Comparison of ENCODE assay signal across 11 mouse cellular contexts in genomic region chr15:98636517-98636916, GRCm38 (mm10). TPM values are rescaled to one million over a fixed set of nuclear protein-coding genes. Genes with fewer than 3 reads are reported as not detected.
A peak's percentile ranks its signal among the peaks of the same experiment; 100 is the strongest.
DNase-seq lines count a peak whose midpoint lies in the region; TF ChIP-seq lines count a peak whose summit lies in the region.
"Had no signal": no experiment of that assay in that cellular context is flagged by ENCODE, and none has a peak within 500 bp of the region (broad histone marks: within the 10 kb centered on the region; RNA-seq: fewer than 3 reads in every experiment).

No protein-coding gene starts in this region.

- H3K36me3 ChIP-seq in heart, embryonic 10.5 days = peaks cover 13% of the 10 kb centered on the region
- peaks cover 28% of the 10 kb centered on the region for H3K36me3 ChIP-seq in hindbrain, embryonic 10.5 days
- H3K36me3 ChIP-seq in midbrain, embryonic 10.5 days = peaks cover 35% of the 10 kb centered on the region

- TF ChIP-seq POLR2A in brain, embryonic 14.5 days (IDR thresholded peaks at IDR 0.05; ENCODE audit: borderline replicate concordance, extremely low read depth, insufficient read depth, insufficient read length, poor library complexity, severe bottlenecking) = no peak

- no peak for DNase-seq in heart, embryonic 10.5 days (ENCODE audit: low spot score)
- no peak for DNase-seq in heart, adult 18-20 months
- peak; percentile 86 for DNase-seq in brain, embryonic 14.5 days (ENCODE audit: low read depth)
- DNase-seq in hindbrain, embryonic 10.5 days (ENCODE audit: low spot score) = no peak
- DNase-seq in midbrain, embryonic 10.5 days (ENCODE audit: low spot score) = no peak
- no peak for DNase-seq in B cell, adult 2 months
- no peak for DNase-seq in embryo, embryonic 9.5 days (ENCODE audit: extremely low spot score)
- DNase-seq in adrenal gland, postnatal 36 days = no peak
- DNase-seq: adrenal gland, postnatal 10 days; kidney, adult 9 months had no signal

- peaks cover 64% of the 10 kb centered on the region for H3K27me3 ChIP-seq in heart, embryonic 10.5 days (ENCODE audit: insufficient read depth, poor library complexity, severe bottlenecking)
- peaks cover 61% of the 10 kb centered on the region for H3K27me3 ChIP-seq in hindbrain, embryonic 10.5 days (ENCODE audit: insufficient read depth, poor library complexity, severe bottlenecking)
- H3K27me3 ChIP-seq in midbrain, embryonic 10.5 days (ENCODE audit: low read depth, poor library complexity, severe bottlenecking) = peaks cover 55% of the 10 kb centered on the region

- peaks cover 54% of the 10 kb centered on the region for H3K4me1 ChIP-seq in heart, embryonic 10.5 days
- peaks cover 66% of the 10 kb centered on the region for H3K4me1 ChIP-seq in hindbrain, embryonic 10.5 days (replicated peaks)
- H3K4me1 ChIP-seq in midbrain, embryonic 10.5 days = peaks cover 64% of the 10 kb centered on the region

- H3K27ac ChIP-seq in heart, embryonic 10.5 days = 0 out of 2 replicates have a peak overlapping the region, but pooled peaks have one; percentile 32
- peak overlapping the region; percentile 57; the same call in 1 of the 2 replicates for H3K27ac ChIP-seq in hindbrain, embryonic 10.5 days
- H3K27ac ChIP-seq in midbrain, embryonic 10.5 days (replicated peaks) = peak overlapping the region; percentile 98

- 0 out of 2 replicates have a peak overlapping the region, but pooled peaks have one; percentile 90 for H3K4me3 ChIP-seq in heart, embryonic 10.5 days
- H3K4me3 ChIP-seq in hindbrain, embryonic 10.5 days = peak overlapping the region; percentile 87
- peak overlapping the region; percentile 90 for H3K4me3 ChIP-seq in midbrain, embryonic 10.5 days
- H3K4me3 ChIP-seq: megakaryocyte, embryonic 14.5 days had no signal

- 49% methylated on average over 5 of the region's 5 CpGs for WGBS in heart, embryonic 10.5 days
- 38% methylated on average over 5 of the region's 5 CpGs for WGBS in hindbrain, embryonic 10.5 days
- WGBS in midbrain, embryonic 10.5 days = 46% methylated on average over 5 of the region's 5 CpGs

- no peaks in the 10 kb centered on the region for H3K9me3 ChIP-seq in heart, embryonic 10.5 days
- no peaks in the 10 kb centered on the region for H3K9me3 ChIP-seq in hindbrain, embryonic 10.5 days
- H3K9me3 ChIP-seq in midbrain, embryonic 10.5 days (replicated peaks) = no peaks in the 10 kb centered on the region
- H3K9me3 ChIP-seq: megakaryocyte, embryonic 14.5 days had no signal

- no peak for TF ChIP-seq CTCF in brain, embryonic 14.5 days (IDR thresholded peaks at IDR 0.05; ENCODE audit: borderline replicate concordance, extremely low read depth, insufficient read depth, insufficient read length)

RNA-seq across cellular contexts. Expression of gene Cacnb3, which starts 5.9 kb away (rescaled TPM):
- polyA plus RNA-seq in heart, embryonic 10.5 days (2016; fragmentation: Nextera tagmentation; extraction: Ambion mirVana) = 9.9 and 23.3 TPM in 2 replicates
- total RNA-seq in heart, adult 18-20 months (2021) = 1 to 10 TPM; 2.7 to 3.3 TPM
- polyA plus RNA-seq in brain, embryonic 14.5 days (2012; rRNA removed) = 287 and 323 TPM in 2 replicates
- 38.8 and 58.6 TPM in 2 replicates for polyA plus RNA-seq in hindbrain, embryonic 10.5 days (2016; fragmentation: Nextera tagmentation; extraction: Ambion mirVana)
- 36.1 and 50.9 TPM in 2 replicates for polyA plus RNA-seq in midbrain, embryonic 10.5 days (2016; fragmentation: Nextera tagmentation; extraction: Ambion mirVana)
- 10 to 100 TPM; 10.2 to 13.3 TPM for total RNA-seq in adrenal gland, postnatal 36 days (2021)

RNA-seq across cellular contexts. Expression of gene Ddx23, which starts 26.2 kb away (rescaled TPM):
- polyA plus RNA-seq in heart, embryonic 10.5 days (2016; fragmentation: Nextera tagmentation; extraction: Ambion mirVana) = 15.6 and 17.5 TPM in 2 replicates
- total RNA-seq in heart, adult 18-20 months (2021) = 10 to 100 TPM; 60.7 to 63.2 TPM
- 38.9 and 55.6 TPM in 2 replicates for polyA plus RNA-seq in brain, embryonic 14.5 days (2012; rRNA removed)
- 22.8 and 23.8 TPM in 2 replicates for polyA plus RNA-seq in hindbrain, embryonic 10.5 days (2016; fragmentation: Nextera tagmentation; extraction: Ambion mirVana)
- polyA plus RNA-seq in midbrain, embryonic 10.5 days (2016; fragmentation: Nextera tagmentation; extraction: Ambion mirVana) = 27.2 and 30.8 TPM in 2 replicates
- 10 to 100 TPM; 75.5 to 84.3 TPM for total RNA-seq in adrenal gland, postnatal 36 days (2021)

RNA-seq across cellular contexts. Expression of gene Adcy6, which starts 26.6 kb away (rescaled TPM):
- polyA plus RNA-seq in heart, embryonic 10.5 days (2016; fragmentation: Nextera tagmentation; extraction: Ambion mirVana) = 25.5 and 33.5 TPM in 2 replicates
- total RNA-seq in heart, adult 18-20 months (2021) = 100 to 1,000 TPM; 141 to 148 TPM
- polyA plus RNA-seq in brain, embryonic 14.5 days (2012; rRNA removed) = 38.3 and 50.2 TPM in 2 replicates
- 11.6 and 12.0 TPM in 2 replicates for polyA plus RNA-seq in hindbrain, embryonic 10.5 days (2016; fragmentation: Nextera tagmentation; extraction: Ambion mirVana)
- polyA plus RNA-seq in midbrain, embryonic 10.5 days (2016; fragmentation: Nextera tagmentation; extraction: Ambion mirVana) = 11.8 and 12.1 TPM in 2 replicates
- 10 to 100 TPM; 43.8 to 62.6 TPM for total RNA-seq in adrenal gland, postnatal 36 days (2021)

RNA-seq across cellular contexts. Expression of gene Rnd1, which starts 40.7 kb away (rescaled TPM):
- 1.7 and 2.8 TPM in 2 replicates for polyA plus RNA-seq in heart, embryonic 10.5 days (2016; fragmentation: Nextera tagmentation; extraction: Ambion mirVana)
- total RNA-seq in heart, adult 18-20 months (2021) = 1 to 10 TPM in 1 of 2 experiments, under 1 TPM in 1; 0.77 to 1.3 TPM
- 13.7 and 14.0 TPM in 2 replicates for polyA plus RNA-seq in brain, embryonic 14.5 days (2012; rRNA removed)
- 3.7 and 5.8 TPM in 2 replicates for polyA plus RNA-seq in hindbrain, embryonic 10.5 days (2016; fragmentation: Nextera tagmentation; extraction: Ambion mirVana)
- 7.1 and 9.8 TPM in 2 replicates for polyA plus RNA-seq in midbrain, embryonic 10.5 days (2016; fragmentation: Nextera tagmentation; extraction: Ambion mirVana)
- 1 to 10 TPM; 2.1 to 2.4 TPM for total RNA-seq in adrenal gland, postnatal 36 days (2021)

Comparison
In these comparisons a context has a peak if more than half of its experiments do, and no peak if none do; other contexts are left out.
1. H3K27ac ChIP-seq: peak in every context shown above with its lines; median percentile 98 in midbrain, embryonic 10.5 days; 57 in hindbrain, embryonic 10.5 days; 32 in heart, embryonic 10.5 days.